Mouse (Mus musculus): ENCODE data around the gene Zc3h8. TPM values are rescaled to one million over a fixed set of nuclear protein-coding genes. Genes with fewer than 3 reads are reported as not detected.

Zc3h8 gene
- polyA plus RNA-seq (2014; fragmentation: Illumina TruSeq; extraction: RNeasy Lipid Tissue Mini Kit (QIAGEN cat#74804); ENCODE audit: low read depth, low replicate concordance), result 6.1 TPM

GRCm38 (mm10) chr2:128943538-128944528 is at the start of gene Zc3h8:
Gene Zc3h8 (minus strand): TSS chr2:128944077.

GRCm38 (mm10) chr2:128967661-128968441 is 24.0 kb upstream of the Zc3h8 start, which contains the start of gene Gm10762:
Gene Gm10762 (minus strand): TSS chr2:128967725.

GRCm38 (mm10) chr2:128966641-128967580 is 23.0 kb upstream of the Zc3h8 start, which contains the start of gene Zc3h6:
Gene Zc3h6 (plus strand): TSS chr2:128967402.

Other genes starting within 250 kb of the Zc3h8 start
- gene Mertk, start 245.1 kb downstream of the Zc3h8 start, polyA plus RNA-seq (2014; fragmentation: Illumina TruSeq; extraction: RNeasy Lipid Tissue Mini Kit (QIAGEN cat#74804); ENCODE audit: low read depth, low replicate concordance), result 21.1 TPM
- 35.5 TPM for gene Tmem87b, start 126.0 kb downstream of the Zc3h8 start, polyA plus RNA-seq (2014; fragmentation: Illumina TruSeq; extraction: RNeasy Lipid Tissue Mini Kit (QIAGEN cat#74804); ENCODE audit: low read depth, low replicate concordance)
- gene Fbln7, start 81.1 kb downstream of the Zc3h8 start, polyA plus RNA-seq (2014; fragmentation: Illumina TruSeq; extraction: RNeasy Lipid Tissue Mini Kit (QIAGEN cat#74804); ENCODE audit: low read depth, low replicate concordance), result 2.9 TPM
- 7.8 TPM for gene Zc3h6, start 23.3 kb upstream of the Zc3h8 start, polyA plus RNA-seq (2014; fragmentation: Illumina TruSeq; extraction: RNeasy Lipid Tissue Mini Kit (QIAGEN cat#74804); ENCODE audit: low read depth, low replicate concordance)
- 4.9 TPM for gene Gm10762, start 23.6 kb upstream of the Zc3h8 start, polyA plus RNA-seq (2014; fragmentation: Illumina TruSeq; extraction: RNeasy Lipid Tissue Mini Kit (QIAGEN cat#74804); ENCODE audit: low read depth, low replicate concordance)
- 0.22 TPM for gene Vinac1, start 104.1 kb upstream of the Zc3h8 start, polyA plus RNA-seq (2014; fragmentation: Illumina TruSeq; extraction: RNeasy Lipid Tissue Mini Kit (QIAGEN cat#74804); ENCODE audit: low read depth, low replicate concordance)
- 7.2 TPM for gene Ttl, start 121.9 kb upstream of the Zc3h8 start, polyA plus RNA-seq (2014; fragmentation: Illumina TruSeq; extraction: RNeasy Lipid Tissue Mini Kit (QIAGEN cat#74804); ENCODE audit: low read depth, low replicate concordance)
- 11.9 TPM for gene Polr1b, start 156.9 kb upstream of the Zc3h8 start, polyA plus RNA-seq (2014; fragmentation: Illumina TruSeq; extraction: RNeasy Lipid Tissue Mini Kit (QIAGEN cat#74804); ENCODE audit: low read depth, low replicate concordance)
- gene Chchd5, start 185.6 kb upstream of the Zc3h8 start, polyA plus RNA-seq (2014; fragmentation: Illumina TruSeq; extraction: RNeasy Lipid Tissue Mini Kit (QIAGEN cat#74804); ENCODE audit: low read depth, low replicate concordance), result 20.7 TPM